Mouse (Mus musculus) brain, embryonic 14.5 days (tissue): Measurements from ENCODE around the gene Hip1r.

Source experiments
- CTCF ChIP-seq: fragments of 200-500 bp; IDR thresholded peaks from 2 replicates; pipeline ENCODE4 v1.5.1; 2012; ENCODE audit warnings: inconsistent platforms, mild to moderate bottlenecking, moderate library complexity, borderline replicate concordance; ENCODE audit not compliant: insufficient read depth, insufficient read length; ENCODE audit errors: extremely low read depth
- POLR2A ChIP-seq: fragments of 200-500 bp; IDR thresholded peaks from 2 replicates; pipeline ENCODE4 v1.6.1; 2012; ENCODE audit warnings: mild to moderate bottlenecking, inconsistent platforms, borderline replicate concordance; ENCODE audit not compliant: poor library complexity, insufficient read depth, insufficient read length, severe bottlenecking; ENCODE audit errors: extremely low read depth

DNA sequence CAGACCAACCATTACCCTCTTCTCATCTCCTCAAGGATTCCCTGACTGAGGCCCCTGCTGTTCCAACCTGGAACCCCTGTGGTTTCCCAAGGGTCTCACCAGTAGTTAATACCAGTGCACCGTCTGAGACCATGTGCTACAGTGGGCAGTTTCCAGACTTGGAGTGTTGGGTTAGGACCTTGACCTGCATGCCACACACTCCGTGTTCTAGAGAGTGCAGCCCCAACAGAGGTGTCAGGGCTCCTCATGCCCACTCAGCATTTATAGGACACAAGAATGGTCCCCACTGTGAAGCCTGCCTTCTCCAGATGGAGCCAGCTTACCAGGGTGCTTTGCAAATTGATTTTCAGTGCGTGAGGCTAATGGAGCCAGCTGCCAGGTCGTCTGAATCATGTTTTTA, 29.9 kb downstream of the Hip1r start:
- TF ChIP-seq CTCF: no peak
- TF ChIP-seq POLR2A: no peak
